Mouse (Mus musculus) embryonic fibroblast, embryonic 13.5 days (primary cell): ENCODE measurements around the gene Olfr340.
"Not testable (repeated sequence)": the region's sequence is repeated elsewhere in the genome, so short reads cannot be mapped to it uniquely, and the experiment has no call there.

ENCODE experiments used
- CTCF ChIP-seq: IDR thresholded peaks from 2 replicates; pipeline ENCODE4 v1.5.1; 2011; ENCODE audit warnings: mild to moderate bottlenecking, control low read depth, low read length, moderate library complexity, borderline replicate concordance; ENCODE audit not compliant: insufficient read depth
- POLR2A ChIP-seq: IDR thresholded peaks from 2 replicates; pipeline ENCODE4 v1.6.1; 2011; ENCODE audit warnings: low read depth, mild to moderate bottlenecking, control low read depth, low read length, moderate library complexity

GRCm38 (mm10) chr2:36415174-36415573 lies 37.2 kb upstream of the Olfr340 start:
- TF ChIP-seq CTCF, POLR2A: not testable (repeated sequence)
